Mouse (Mus musculus) urinary bladder, postnatal 25 days (tissue): ENCODE measurements around the gene Krtap5-4.
"Not testable (repeated sequence)": the region's sequence is repeated elsewhere in the genome, so short reads cannot be mapped to it uniquely, and the experiment has no call there.

Experiments used
- DNase-seq: peaks from one replicate; pipeline ENCODE4 v3.0.0; 2022; ENCODE audit warnings: low spot score

Gene Krtap5-4

DNA sequence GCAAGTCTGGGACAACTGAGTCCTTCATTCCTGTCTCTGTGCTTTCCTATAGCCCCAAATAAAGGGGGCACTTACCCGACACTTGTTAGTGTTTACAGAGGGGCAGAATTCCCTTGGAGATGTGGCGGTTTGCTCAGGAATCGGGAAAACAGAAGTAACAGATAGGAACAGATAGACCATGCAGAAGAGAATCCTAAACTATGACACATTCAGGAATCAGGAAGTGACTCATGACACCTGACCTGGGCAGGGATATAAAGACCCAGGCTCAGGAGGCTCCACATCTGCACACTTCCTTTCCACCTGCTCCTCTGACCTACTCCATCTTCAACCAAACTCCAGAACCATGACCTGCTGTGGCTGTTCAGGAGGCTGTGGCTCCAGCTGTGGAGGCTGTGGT lies at the start of gene Krtap5-4:
Gene Krtap5-4 (plus strand): TSS at position 301 of the 400 bp plus-strand sequence.
- no peak for DNase-seq

DNA sequence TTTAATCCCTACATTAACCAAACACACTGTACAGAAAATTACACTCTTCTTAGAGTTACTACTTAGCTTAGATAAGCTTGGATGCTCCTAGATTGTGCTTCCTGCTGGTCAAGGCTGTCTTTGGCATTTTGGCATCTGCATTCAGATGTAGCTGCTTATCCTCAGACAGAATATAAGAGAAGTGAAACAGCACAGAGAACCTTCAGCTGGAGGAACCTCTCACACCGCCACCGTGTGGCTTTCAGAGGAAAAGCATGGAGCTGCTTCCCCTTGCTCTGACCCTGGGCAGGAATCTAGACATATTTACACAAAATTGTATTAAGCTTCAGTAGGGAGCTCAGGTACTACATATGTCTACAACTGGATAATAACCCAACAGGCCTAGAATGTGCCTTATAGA lies 47.8 kb upstream of the Krtap5-4 start:
- DNase-seq = peak; percentile 15

GRCm38 (mm10) chr7:142258254-142258653 lies 45.1 kb upstream of the Krtap5-4 start, which contains the start of gene Gm2431:
Gm2431 (minus strand) TSS chr7:142258354.
- DNase-seq = not testable (repeated sequence)

GRCm38 (mm10) chr7:142274263-142274662 lies 29.1 kb upstream of the Krtap5-4 start, which contains the start of gene Gm4559:
Gm4559 (minus strand) TSS chr7:142274363.
- DNase-seq = not testable (repeated sequence)

DNA sequence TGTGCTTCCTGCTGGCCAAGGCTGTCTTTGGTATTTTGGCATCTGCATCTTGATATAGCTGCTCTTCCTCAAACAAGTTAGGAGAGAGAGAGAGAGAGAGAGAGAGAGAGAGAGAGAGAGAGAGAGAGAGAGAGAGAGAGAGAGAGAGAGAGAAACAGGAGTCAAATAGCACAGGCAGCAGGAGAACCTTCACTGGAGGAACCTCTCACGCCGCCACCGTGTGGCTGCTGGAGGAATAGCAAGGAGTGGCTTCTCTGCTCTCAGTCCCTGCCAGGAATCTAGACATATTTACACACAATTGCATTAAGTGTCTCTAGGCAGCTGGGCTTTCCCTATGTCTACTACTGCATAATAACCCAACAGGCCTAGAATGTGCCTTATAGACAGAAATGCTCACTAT lies 25.2 kb upstream of the Krtap5-4 start:
- peak; percentile 65 for DNase-seq

- DNase-seq = not testable (repeated sequence)
These were observed 24.1 kb upstream of the Krtap5-4 start for GRCm38 (mm10) chr7:142279291-142279690.

GRCm38 (mm10) chr7:142282847-142283246 lies 20.5 kb upstream of the Krtap5-4 start:
- DNase-seq = not testable (repeated sequence)

- DNase-seq = peak; percentile 54
These were observed 19.2 kb upstream of the Krtap5-4 start for GRCm38 (mm10) chr7:142284023-142284591.

DNA sequence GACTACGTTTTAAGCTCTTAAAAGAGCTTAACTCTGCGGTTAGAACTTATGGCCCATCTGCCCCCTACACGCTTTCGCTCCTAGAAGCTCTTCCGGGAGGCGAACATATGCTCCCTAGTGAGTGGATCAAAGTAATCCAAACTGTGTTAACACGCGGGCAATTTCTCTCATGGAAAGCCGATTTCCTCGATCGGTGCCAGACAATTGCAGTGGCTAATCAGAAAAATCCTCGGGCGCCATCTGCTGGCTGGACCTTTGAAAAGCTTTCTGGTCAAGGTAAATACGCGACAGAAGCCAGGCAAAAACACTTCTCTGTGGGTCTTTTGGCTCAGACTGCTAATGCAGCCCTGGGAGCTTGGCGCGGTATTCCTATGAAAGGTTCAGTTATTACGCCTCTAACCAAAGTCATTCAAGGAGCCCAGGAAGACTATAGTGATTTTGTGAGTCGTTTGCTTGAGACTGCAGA lies 18.7 kb upstream of the Krtap5-4 start:
- peak; percentile 94 for DNase-seq

DNA sequence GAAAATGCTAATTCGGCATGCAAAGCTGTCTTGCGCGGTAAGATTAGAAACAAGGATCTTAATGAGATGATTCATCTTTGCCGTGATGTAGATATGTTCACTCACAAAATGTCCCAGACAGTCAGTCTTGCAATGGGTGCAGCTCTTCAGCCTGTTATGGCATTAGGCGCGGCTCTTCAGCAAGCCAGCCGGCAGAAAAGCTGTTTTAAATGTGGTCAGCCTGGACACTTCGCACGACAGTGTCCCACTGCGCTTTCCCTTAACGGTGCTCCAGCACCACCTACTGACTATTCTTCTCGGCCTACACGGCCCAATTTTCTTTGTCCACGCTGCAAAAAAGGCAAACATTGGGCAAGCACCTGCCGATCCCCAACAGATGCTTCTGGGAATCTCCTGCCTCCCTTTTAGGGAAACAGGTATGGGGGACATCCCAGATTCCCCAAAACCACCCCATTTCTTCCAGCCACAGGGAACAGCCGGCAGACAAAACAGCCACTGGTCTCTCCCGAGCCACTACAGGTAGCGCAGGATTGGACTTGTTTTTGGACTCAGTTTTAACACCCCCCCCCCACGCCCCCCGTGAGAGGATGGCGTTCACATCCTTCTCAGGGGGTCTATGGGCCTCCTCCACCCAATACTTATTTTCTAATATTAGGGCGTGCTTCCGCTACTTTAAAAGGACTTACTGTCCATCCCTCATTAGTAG lies 18.1 kb upstream of the Krtap5-4 start:
- DNase-seq = peak; percentile 14

DNA sequence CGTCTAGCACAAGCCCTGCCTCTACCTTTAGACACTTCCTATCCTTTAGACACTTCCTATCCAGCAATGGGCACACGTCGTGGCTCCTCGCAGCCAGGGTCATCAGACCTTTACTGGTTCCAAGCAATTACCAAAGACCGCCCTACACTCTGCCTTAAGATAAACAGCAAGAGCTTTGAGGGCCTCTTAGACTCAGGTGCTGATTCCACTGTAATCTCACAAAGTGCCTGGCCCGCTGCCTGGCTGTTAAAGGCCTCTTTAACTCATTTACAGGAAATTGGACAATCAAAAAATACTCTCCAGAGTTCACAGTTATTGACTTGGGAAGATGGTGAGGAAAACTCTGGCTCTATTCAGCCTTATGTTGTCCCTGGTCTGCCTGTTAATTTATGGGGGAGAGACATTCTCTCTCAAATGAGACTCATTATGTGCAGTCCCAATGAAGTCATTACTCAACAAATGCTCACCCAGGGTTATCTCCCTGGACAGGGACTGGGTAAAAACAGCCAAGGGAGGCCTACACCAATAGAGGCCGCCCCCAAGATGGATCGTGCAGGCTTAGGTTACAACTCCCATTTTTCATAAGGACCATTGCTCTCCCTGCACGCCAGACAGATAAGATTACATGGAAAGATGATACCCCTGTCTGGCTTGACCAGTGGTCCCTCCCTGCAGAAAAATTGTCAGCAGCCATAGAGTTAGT lies 17.3 kb upstream of the Krtap5-4 start:
- DNase-seq = not testable (repeated sequence)

- DNase-seq = peak; percentile 17
These were observed 9.5 kb upstream of the Krtap5-4 start for GRCm38 (mm10) chr7:142293851-142294250.

- DNase-seq = no peak
These were observed 7.9 kb upstream of the Krtap5-4 start for GRCm38 (mm10) chr7:142295418-142295817.

- not testable (repeated sequence) for DNase-seq
These were observed 7.2 kb upstream of the Krtap5-4 start for GRCm38 (mm10) chr7:142296108-142296507.

GRCm38 (mm10) chr7:142297018-142297417 lies 6.3 kb upstream of the Krtap5-4 start, which contains the start of gene Krtap5-1:
Krtap5-1 (minus strand) TSS chr7:142297118.
- not testable (repeated sequence) for DNase-seq

GRCm38 (mm10) chr7:142303929-142304328 lies 580 bp downstream of the Krtap5-4 start:
- not testable (repeated sequence) for DNase-seq

DNA sequence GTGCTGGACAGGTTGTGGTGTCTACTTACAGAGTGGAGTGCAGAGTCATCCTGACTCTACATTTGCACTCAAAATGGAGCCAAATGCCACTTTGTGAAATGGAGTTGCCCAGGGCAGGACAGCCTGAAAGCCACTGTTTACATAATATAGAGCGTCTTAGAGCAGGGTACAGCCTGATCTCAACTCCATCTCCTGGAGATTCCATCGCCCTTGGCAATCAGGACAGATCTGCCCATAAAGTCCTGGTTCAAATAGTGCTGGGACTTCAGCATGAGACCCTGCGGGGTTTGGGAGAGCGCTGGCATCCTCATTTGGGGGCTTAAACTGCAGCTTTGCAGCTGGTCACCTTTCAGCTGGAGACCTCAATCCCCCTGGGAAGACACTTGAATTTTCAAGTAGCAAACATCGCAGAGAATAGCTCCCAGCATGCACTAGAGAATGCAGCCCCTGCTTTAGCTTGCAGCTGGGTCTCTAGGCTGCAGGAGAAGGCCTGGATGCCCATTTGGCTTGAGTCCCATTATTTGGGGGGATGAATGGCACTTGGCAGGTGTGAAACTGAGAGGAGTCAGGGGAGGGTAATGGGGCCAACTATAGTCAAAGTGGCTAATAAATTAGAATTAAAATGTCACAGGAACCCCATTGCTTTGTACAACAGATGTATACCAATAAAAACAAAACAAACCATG lies 11.4 kb downstream of the Krtap5-4 start:
- DNase-seq = no peak

DNA sequence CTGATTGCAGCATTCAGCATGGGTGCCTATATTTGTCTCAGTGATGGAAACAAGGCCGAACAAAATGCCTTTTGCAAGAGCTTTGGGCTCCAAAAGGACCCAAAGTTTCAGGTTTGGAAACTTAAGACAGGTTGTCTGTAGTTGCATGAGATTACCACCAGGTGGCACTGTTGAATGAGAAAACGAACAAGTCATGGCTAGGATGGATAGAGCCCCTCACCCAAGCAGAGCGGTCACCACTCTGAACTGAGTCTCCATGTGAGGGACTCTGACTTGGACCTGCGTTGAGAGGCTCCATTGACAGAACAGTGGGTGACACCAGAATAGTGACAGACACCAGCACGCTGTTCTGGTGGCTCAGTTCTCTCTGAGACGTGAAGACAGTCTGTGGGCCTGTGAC lies 13.2 kb downstream of the Krtap5-4 start:
- DNase-seq = peak; percentile 27

DNA sequence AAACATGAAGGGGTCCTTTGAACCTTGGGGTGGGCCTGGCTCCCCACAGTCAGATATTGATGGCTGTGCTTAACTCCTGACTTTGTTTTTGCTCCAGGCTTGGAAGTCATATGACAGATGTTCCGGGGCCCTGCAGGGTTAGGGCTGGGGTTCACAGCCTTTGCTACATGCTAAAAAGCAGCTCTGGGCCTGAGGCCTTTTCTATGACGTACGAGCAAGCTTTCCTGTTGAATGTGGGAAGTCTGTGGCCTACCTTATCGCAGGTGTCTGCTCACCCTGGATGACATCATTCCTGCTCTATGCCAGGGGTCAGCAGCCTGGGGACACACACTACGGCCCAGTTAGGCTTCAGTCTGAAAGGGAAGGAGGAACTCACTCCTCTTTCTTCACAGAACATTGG lies 13.9 kb downstream of the Krtap5-4 start:
- no peak for DNase-seq

GRCm38 (mm10) chr7:142319124-142319523 lies 15.8 kb downstream of the Krtap5-4 start:
- no peak for DNase-seq

GRCm38 (mm10) chr7:142320906-142321305 lies 17.6 kb downstream of the Krtap5-4 start:
- no peak for DNase-seq
